Mouse (Mus musculus): ENCODE measurements around the gene Capn12.

GRCm38 (mm10) chr7:28932421-28933041, 51.3 kb downstream of the Capn12 start:
- TF ChIP-seq POLR2A (IDR thresholded peaks at IDR 0.05; ENCODE audit: insufficient read depth, low read depth, low read length) (no peak), CTCF (IDR thresholded peaks at IDR 0.05; ENCODE audit: insufficient read depth, low read depth, low read length) (no peak)
